Mouse (Mus musculus) heart, embryonic 13.5 days (tissue): ENCODE measurements at regions not wholly inside any gene's neighbourhood (a gene's known extent, or its start where the extent isn't known, plus 50 kb on each side); places are given as distances from the start of the nearest gene placed in this dataset.

ENCODE experiments used
- ATAC-seq: fragments of 200-750 bp; cut with Nextera tagmentation; 2 replicates; pipeline ENCODE4 v1.8.0; 2017; ENCODE audit warnings: moderate TSS enrichment; ENCODE audit not compliant: insufficient number of reproducible peaks, low FRiP score, low TSS enrichment; ENCODE audit errors: extremely low read depth
- H3K27ac ChIP-seq: fragments of 300-500 bp; sonication (generic); replicated peaks from 2 replicates; pipeline ENCODE4 v1.5.1; 2015; ENCODE audit warnings: moderate library complexity, mild to moderate bottlenecking, inconsistent platforms
- H3K27me3 ChIP-seq: fragments of 300-500 bp; sonication (generic); replicated peaks from 2 replicates; pipeline ENCODE4 v1.6.1; 2015; ENCODE audit warnings: mild to moderate bottlenecking, inconsistent platforms
- H3K36me3 ChIP-seq: fragments of 300-500 bp; sonication (generic); 2 replicates; pipeline ENCODE4 v1.6.1; 2015; ENCODE audit warnings: mild to moderate bottlenecking, inconsistent platforms
- H3K4me1 ChIP-seq: fragments of 300-500 bp; sonication (generic); 2 replicates; pipeline ENCODE4 v1.6.1; 2015; ENCODE audit warnings: inconsistent platforms
- H3K4me2 ChIP-seq: fragments of 300-500 bp; sonication (generic); 2 replicates; pipeline ENCODE4 v1.6.1; 2015; ENCODE audit warnings: inconsistent platforms, mild to moderate bottlenecking, moderate library complexity
- H3K4me3 ChIP-seq: fragments of 300-500 bp; sonication (generic); 2 replicates; pipeline ENCODE4 v1.5.1; 2015; ENCODE audit warnings: moderate library complexity, mild to moderate bottlenecking, inconsistent platforms
- H3K9ac ChIP-seq: fragments of 300-500 bp; sonication (generic); 2 replicates; pipeline ENCODE4 v1.6.1; 2015; ENCODE audit warnings: inconsistent platforms, mild to moderate bottlenecking, moderate library complexity
- H3K9me3 ChIP-seq: fragments of 300-500 bp; sonication (generic); 2 replicates; pipeline ENCODE4 v1.6.1; 2016; ENCODE audit warnings: inconsistent platforms
- WGBS: fragments of 180-500 bp; shearing (Covaris S2); methylation state at CpG from one replicate; pipeline ENCODE4 v1.1.7; 2015; ENCODE audit warnings: mixed read lengths; 5-methylcytosine and 5-hydroxymethylcytosine counted together

- no peak overlapping the region for H3K9ac ChIP-seq
- no peak overlapping the region for H3K27ac ChIP-seq
- WGBS: 67% methylated on average over 7 of the region's 7 CpGs
- no peaks in the 10 kb centered on the region for H3K36me3 ChIP-seq
- H3K27me3 ChIP-seq: 0 out of 2 replicates have a peak, but pooled peaks cover 5% of the 10 kb centered on the region
- no peak for ATAC-seq
- H3K4me2 ChIP-seq: no peak overlapping the region
- no peaks in the 10 kb centered on the region for H3K9me3 ChIP-seq
- peaks cover 8% of the 10 kb centered on the region for H3K4me1 ChIP-seq
- no peak overlapping the region for H3K4me3 ChIP-seq
Measured at GRCm38 (mm10) chr12:54410038-54410605, 206.5 kb upstream of the Egln3 start.

GRCm38 (mm10) chr12:54408906-54409305 is 205.2 kb upstream of the Egln3 start:
- ATAC-seq: no peak

GRCm38 (mm10) chr12:54407301-54407896 is 203.7 kb upstream of the Egln3 start:
- WGBS: 66% methylated on average over 6 of the region's 6 CpGs
- H3K4me3 ChIP-seq: no peak overlapping the region
- no peaks in the 10 kb centered on the region for H3K36me3 ChIP-seq
- H3K27ac ChIP-seq: no peak overlapping the region
- H3K9ac ChIP-seq: no peak overlapping the region
- peaks cover 16% of the 10 kb centered on the region for H3K4me1 ChIP-seq
- H3K4me2 ChIP-seq: no peak overlapping the region
- H3K27me3 ChIP-seq: no peaks in the 10 kb centered on the region
- no peak for ATAC-seq
- H3K9me3 ChIP-seq: no peaks in the 10 kb centered on the region

More at GRCm38 (mm10) chr12:54408906-54409305, 205.2 kb upstream of the Egln3 start:
- Histone ChIP-seq H3K27me3 (0 out of 2 replicates have a peak, but pooled peaks cover under 1% of the 10 kb centered on the region), H3K36me3 (no peaks in the 10 kb centered on the region), H3K27ac (no peak overlapping the region), H3K4me2 (no peak overlapping the region), H3K9me3 (no peaks in the 10 kb centered on the region), H3K4me1 (peaks cover 16% of the 10 kb centered on the region), H3K9ac (no peak overlapping the region), H3K4me3 (no peak overlapping the region)
- WGBS: 74% methylated on average over 6 of the region's 6 CpGs

GRCm38 (mm10) chr12:54405066-54405465 is 201.4 kb upstream of the Egln3 start:
- Histone ChIP-seq H3K27me3 (no peaks in the 10 kb centered on the region), H3K4me2 (peak overlapping the region; percentile 63), H3K9ac (peak overlapping the region; percentile 70), H3K4me3 (peak overlapping the region; percentile 34), H3K36me3 (no peaks in the 10 kb centered on the region), H3K4me1 (peaks cover 23% of the 10 kb centered on the region), H3K27ac (peak overlapping the region; percentile 73), H3K9me3 (no peaks in the 10 kb centered on the region)
- WGBS: 21% methylated on average over 14 of the region's 14 CpGs
- ATAC-seq: no peak

- H3K36me3 ChIP-seq: no peaks in the 10 kb centered on the region
- 81% methylated on average over 6 of the region's 6 CpGs for WGBS
- H3K4me3 ChIP-seq: no peak overlapping the region
Measured at GRCm38 (mm10) chr12:54402591-54402990, 198.9 kb upstream of the Egln3 start.

GRCm38 (mm10) chr12:54401665-54402064 is 198.0 kb upstream of the Egln3 start:
- no peaks in the 10 kb centered on the region for H3K9me3 ChIP-seq
- 0 out of 2 replicates have a peak overlapping the region, but pooled peaks have one; percentile 21 for H3K27ac ChIP-seq
- WGBS: 37% methylated on average over 1 of the region's 1 CpGs
- no peak overlapping the region for H3K4me3 ChIP-seq
- H3K27me3 ChIP-seq: no peaks in the 10 kb centered on the region
- no peak overlapping the region for H3K4me2 ChIP-seq
- no peak overlapping the region for H3K9ac ChIP-seq
- H3K36me3 ChIP-seq: no peaks in the 10 kb centered on the region
- ATAC-seq: no peak
- H3K4me1 ChIP-seq: peaks cover 40% of the 10 kb centered on the region

More at GRCm38 (mm10) chr12:54402591-54402990, 198.9 kb upstream of the Egln3 start:
- Histone ChIP-seq H3K9ac (no peak overlapping the region), H3K4me1 (peaks cover 32% of the 10 kb centered on the region), H3K27ac (no peak overlapping the region), H3K4me2 (no peak overlapping the region), H3K27me3 (no peaks in the 10 kb centered on the region), H3K9me3 (no peaks in the 10 kb centered on the region)
- no peak for ATAC-seq

GRCm38 (mm10) chr12:54400084-54400483 is 196.4 kb upstream of the Egln3 start:
- H3K4me1 ChIP-seq: peaks cover 36% of the 10 kb centered on the region
- no peak overlapping the region for H3K4me3 ChIP-seq
- no peak overlapping the region for H3K27ac ChIP-seq
- no peaks in the 10 kb centered on the region for H3K36me3 ChIP-seq
- no peaks in the 10 kb centered on the region for H3K27me3 ChIP-seq
- H3K4me2 ChIP-seq: no peak overlapping the region
- ATAC-seq: no peak
- no peak overlapping the region for H3K9ac ChIP-seq
- 70% methylated on average over 5 of the region's 5 CpGs for WGBS
- 0 out of 2 replicates have a peak, but pooled peaks cover under 1% of the 10 kb centered on the region for H3K9me3 ChIP-seq

- no peaks in the 10 kb centered on the region for H3K27me3 ChIP-seq
- no peak overlapping the region for H3K4me2 ChIP-seq
- H3K9ac ChIP-seq: no peak overlapping the region
- H3K36me3 ChIP-seq: no peaks in the 10 kb centered on the region
- 69% methylated on average over 6 of the region's 6 CpGs for WGBS
- no peak for ATAC-seq
- H3K9me3 ChIP-seq: peaks cover 7% of the 10 kb centered on the region; the same call in 1 of the 2 replicates
- no peak overlapping the region for H3K4me3 ChIP-seq
- H3K4me1 ChIP-seq: peaks cover 28% of the 10 kb centered on the region
- H3K27ac ChIP-seq: peak overlapping the region; percentile 25; the same call in 1 of the 2 replicates
Measured at GRCm38 (mm10) chr12:54398080-54398479, 194.4 kb upstream of the Egln3 start.

GRCm38 (mm10) chr12:54396952-54397351 is 193.3 kb upstream of the Egln3 start:
- ATAC-seq: no peak
- H3K36me3 ChIP-seq: no peaks in the 10 kb centered on the region
- no peak overlapping the region for H3K4me3 ChIP-seq
- H3K4me2 ChIP-seq: no peak overlapping the region
- peaks cover 7% of the 10 kb centered on the region; the same call in 1 of the 2 replicates for H3K9me3 ChIP-seq
- H3K27ac ChIP-seq: peak overlapping the region; percentile 25; the same call in 1 of the 2 replicates
- peaks cover 27% of the 10 kb centered on the region for H3K4me1 ChIP-seq
- H3K9ac ChIP-seq: no peak overlapping the region
- H3K27me3 ChIP-seq: no peaks in the 10 kb centered on the region

- H3K4me2 ChIP-seq: no peak overlapping the region
- 53% methylated on average over 5 of the region's 5 CpGs for WGBS
Measured at GRCm38 (mm10) chr12:54396341-54396740, 192.7 kb upstream of the Egln3 start.

GRCm38 (mm10) chr12:54385401-54385800 is 181.7 kb upstream of the Egln3 start:
- H3K4me1 ChIP-seq: peaks cover 28% of the 10 kb centered on the region
- no peak for ATAC-seq
- H3K4me2 ChIP-seq: no peak overlapping the region
- no peaks in the 10 kb centered on the region for H3K27me3 ChIP-seq
- H3K36me3 ChIP-seq: no peaks in the 10 kb centered on the region
- no peak overlapping the region for H3K4me3 ChIP-seq
- peak overlapping the region; percentile 71 for H3K27ac ChIP-seq
- no peaks in the 10 kb centered on the region for H3K9me3 ChIP-seq
- no peak overlapping the region for H3K9ac ChIP-seq
- 15% methylated on average over 4 of the region's 4 CpGs for WGBS

More at GRCm38 (mm10) chr12:54396341-54396740, 192.7 kb upstream of the Egln3 start:
- Histone ChIP-seq H3K36me3 (no peaks in the 10 kb centered on the region), H3K27me3 (no peaks in the 10 kb centered on the region), H3K4me3 (no peak overlapping the region), H3K9me3 (peaks cover 7% of the 10 kb centered on the region; the same call in 1 of the 2 replicates), H3K9ac (no peak overlapping the region), H3K27ac (no peak overlapping the region), H3K4me1 (peaks cover 22% of the 10 kb centered on the region)
- ATAC-seq: no peak

- ATAC-seq: no peak
- Histone ChIP-seq H3K4me1 (peaks cover 28% of the 10 kb centered on the region), H3K9ac (no peak overlapping the region), H3K9me3 (no peaks in the 10 kb centered on the region), H3K4me3 (no peak overlapping the region), H3K27me3 (no peaks in the 10 kb centered on the region), H3K36me3 (no peaks in the 10 kb centered on the region), H3K4me2 (no peak overlapping the region), H3K27ac (0 out of 2 replicates have a peak overlapping the region, but pooled peaks have one; percentile 71)
- 30% methylated on average over 3 of the region's 3 CpGs for WGBS
Measured at GRCm38 (mm10) chr12:54384116-54384515, 180.5 kb upstream of the Egln3 start.
